Mouse (Mus musculus) liver, embryonic 12.5 days (tissue): ENCODE measurements around the gene Nhp2. TPM values are rescaled to one million over a fixed set of nuclear protein-coding genes. Genes with fewer than 3 reads are reported as not detected.

Source experiments
- ATAC-seq: fragments of 200-750 bp; cut with Nextera tagmentation; 2 replicates; pipeline ENCODE4 v1.8.0; 2017; ENCODE audit warnings: moderate number of reproducible peaks, mild to moderate bottlenecking, moderate library complexity
- H3K27ac ChIP-seq: fragments of 300-500 bp; sonication (generic); 2 replicates; pipeline ENCODE4 v1.5.1; 2016; ENCODE audit warnings: mild to moderate bottlenecking
- H3K27me3 ChIP-seq: fragments of 300-500 bp; sonication (generic); replicated peaks from 2 replicates; pipeline ENCODE4 v1.6.1; 2016; ENCODE audit warnings: mild to moderate bottlenecking, moderate library complexity
- H3K36me3 ChIP-seq: fragments of 300-500 bp; sonication (generic); 2 replicates; pipeline ENCODE4 v1.6.1; 2016; ENCODE audit warnings: mild to moderate bottlenecking, moderate library complexity
- H3K4me1 ChIP-seq: fragments of 300-500 bp; sonication (generic); 2 replicates; pipeline ENCODE4 v1.6.1; 2016
- H3K4me2 ChIP-seq: fragments of 300-500 bp; sonication (generic); 2 replicates; pipeline ENCODE4 v1.6.1; 2016; ENCODE audit warnings: mild to moderate bottlenecking, moderate library complexity
- H3K4me3 ChIP-seq: fragments of 300-500 bp; sonication (generic); 2 replicates; pipeline ENCODE4 v1.5.1; 2016; ENCODE audit warnings: mild to moderate bottlenecking, moderate library complexity
- H3K9ac ChIP-seq: fragments of 300-500 bp; sonication (generic); 2 replicates; pipeline ENCODE4 v1.6.1; 2016; ENCODE audit warnings: mild to moderate bottlenecking, moderate library complexity
- H3K9me3 ChIP-seq: fragments of 300-500 bp; sonication (generic); replicated peaks from 2 replicates; pipeline ENCODE4 v1.6.1; 2016; ENCODE audit warnings: mild to moderate bottlenecking, moderate library complexity
- WGBS: fragments of 180-500 bp; shearing (Covaris S2); methylation state at CpG from one replicate; pipeline ENCODE4 v1.1.7; 2016; ENCODE audit not compliant: insufficient replicate concordance; 5-methylcytosine and 5-hydroxymethylcytosine counted together
- polyA plus RNA-seq: library from polyadenylated mRNA; unstranded; fragments of >200 nt; fragmentation: Nextera tagmentation; extraction: Ambion mirVana; gene quantifications from 2 replicates; pipeline ENCODE4 v1.2.1, GENCODE M21; 2016

Gene Nhp2
- polyA plus RNA-seq, 1 experiment from 2014 or later, result 228 TPM

GRCm38 (mm10) chr11:51640748-51641147 is 21.2 kb downstream of the Nhp2 start:
- 67% methylated on average over 7 of the region's 7 CpGs for WGBS
- Histone ChIP-seq H3K9ac (no peak overlapping the region), H3K27ac (no peak overlapping the region), H3K9me3 (no peaks in the 10 kb centered on the region), H3K4me3 (no peak overlapping the region), H3K27me3 (peaks cover 15% of the 10 kb centered on the region), H3K4me1 (peaks cover 36% of the 10 kb centered on the region), H3K36me3 (peaks cover 2% of the 10 kb centered on the region; the same call in 1 of the 2 replicates), H3K4me2 (no peak overlapping the region)
- no peak for ATAC-seq

- no peak overlapping the region for H3K9ac ChIP-seq
- peaks cover 2% of the 10 kb centered on the region; the same call in 1 of the 2 replicates for H3K36me3 ChIP-seq
- H3K4me3 ChIP-seq, result no peak overlapping the region
- 48% methylated on average over 9 of the region's 9 CpGs for WGBS
- H3K27me3 ChIP-seq, result peaks cover 30% of the 10 kb centered on the region
- H3K9me3 ChIP-seq, result no peaks in the 10 kb centered on the region
- no peak overlapping the region for H3K4me2 ChIP-seq
- ATAC-seq, result no peak
- peaks cover 30% of the 10 kb centered on the region for H3K4me1 ChIP-seq
- H3K27ac ChIP-seq, result no peak overlapping the region
These were observed 23.7 kb downstream of the Nhp2 start for GRCm38 (mm10) chr11:51643202-51643601.

- no peak overlapping the region; the same call in 1 of the 2 replicates for H3K4me2 ChIP-seq
- no peak overlapping the region for H3K9ac ChIP-seq
- H3K36me3 ChIP-seq, result peaks cover 2% of the 10 kb centered on the region; the same call in 1 of the 2 replicates
- no peak overlapping the region for H3K4me3 ChIP-seq
- peaks cover 36% of the 10 kb centered on the region for H3K27me3 ChIP-seq
- H3K9me3 ChIP-seq, result no peaks in the 10 kb centered on the region
- ATAC-seq, result no peak
- peaks cover 28% of the 10 kb centered on the region for H3K4me1 ChIP-seq
- WGBS, result 53% methylated on average over 15 of the region's 15 CpGs
- H3K27ac ChIP-seq, result no peak overlapping the region
These were observed 24.2 kb downstream of the Nhp2 start for GRCm38 (mm10) chr11:51643761-51644160.

- no peak overlapping the region for H3K4me2 ChIP-seq
- H3K27me3 ChIP-seq, result peaks cover 40% of the 10 kb centered on the region
- no peak for ATAC-seq
- 40% methylated on average over 16 of the region's 16 CpGs for WGBS
- H3K36me3 ChIP-seq, result peaks cover 2% of the 10 kb centered on the region; the same call in 1 of the 2 replicates
- H3K4me3 ChIP-seq, result no peak overlapping the region
- H3K4me1 ChIP-seq, result peaks cover 32% of the 10 kb centered on the region
- H3K27ac ChIP-seq, result no peak overlapping the region
- H3K9ac ChIP-seq, result no peak overlapping the region
- H3K9me3 ChIP-seq, result no peaks in the 10 kb centered on the region
These were observed 24.7 kb downstream of the Nhp2 start for GRCm38 (mm10) chr11:51644217-51644616.

DNA sequence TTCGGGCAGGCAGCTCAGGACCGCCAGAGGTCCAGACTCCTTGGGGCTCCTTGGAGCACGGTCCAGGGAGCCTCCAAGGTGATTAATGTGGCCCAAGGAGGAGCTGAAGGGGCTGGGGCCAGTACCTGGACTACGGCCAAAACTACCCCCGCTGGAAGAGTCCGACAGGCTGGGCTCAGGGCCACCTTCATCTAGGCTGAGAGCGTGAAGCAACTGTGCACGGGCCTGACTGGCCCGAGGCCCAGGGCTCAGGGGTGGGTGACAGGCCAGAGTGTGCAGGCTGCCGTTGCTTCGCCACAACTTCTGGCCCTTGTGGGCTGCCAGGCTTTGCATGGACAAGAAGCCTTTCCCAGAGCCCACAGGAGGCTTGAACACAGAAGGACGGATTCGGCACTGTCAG is 25.8 kb downstream of the Nhp2 start:
- Histone ChIP-seq H3K4me2 (no peak overlapping the region), H3K4me1 (peaks cover 43% of the 10 kb centered on the region), H3K27ac (no peak overlapping the region), H3K36me3 (peaks cover 2% of the 10 kb centered on the region; the same call in 1 of the 2 replicates), H3K9ac (no peak overlapping the region), H3K27me3 (peaks cover 51% of the 10 kb centered on the region), H3K9me3 (no peaks in the 10 kb centered on the region), H3K4me3 (no peak overlapping the region)
- ATAC-seq, result no peak
- WGBS, result 83% methylated on average over 13 of the region's 13 CpGs

GRCm38 (mm10) chr11:51646245-51646644 is 26.7 kb downstream of the Nhp2 start:
- Histone ChIP-seq H3K9ac (no peak overlapping the region), H3K27ac (no peak overlapping the region), H3K36me3 (peaks cover 2% of the 10 kb centered on the region; the same call in 1 of the 2 replicates), H3K27me3 (peaks cover 60% of the 10 kb centered on the region), H3K9me3 (no peaks in the 10 kb centered on the region), H3K4me1 (peaks cover 52% of the 10 kb centered on the region), H3K4me3 (no peak overlapping the region), H3K4me2 (no peak overlapping the region)
- no peak for ATAC-seq
- 62% methylated on average over 7 of the region's 7 CpGs for WGBS

DNA sequence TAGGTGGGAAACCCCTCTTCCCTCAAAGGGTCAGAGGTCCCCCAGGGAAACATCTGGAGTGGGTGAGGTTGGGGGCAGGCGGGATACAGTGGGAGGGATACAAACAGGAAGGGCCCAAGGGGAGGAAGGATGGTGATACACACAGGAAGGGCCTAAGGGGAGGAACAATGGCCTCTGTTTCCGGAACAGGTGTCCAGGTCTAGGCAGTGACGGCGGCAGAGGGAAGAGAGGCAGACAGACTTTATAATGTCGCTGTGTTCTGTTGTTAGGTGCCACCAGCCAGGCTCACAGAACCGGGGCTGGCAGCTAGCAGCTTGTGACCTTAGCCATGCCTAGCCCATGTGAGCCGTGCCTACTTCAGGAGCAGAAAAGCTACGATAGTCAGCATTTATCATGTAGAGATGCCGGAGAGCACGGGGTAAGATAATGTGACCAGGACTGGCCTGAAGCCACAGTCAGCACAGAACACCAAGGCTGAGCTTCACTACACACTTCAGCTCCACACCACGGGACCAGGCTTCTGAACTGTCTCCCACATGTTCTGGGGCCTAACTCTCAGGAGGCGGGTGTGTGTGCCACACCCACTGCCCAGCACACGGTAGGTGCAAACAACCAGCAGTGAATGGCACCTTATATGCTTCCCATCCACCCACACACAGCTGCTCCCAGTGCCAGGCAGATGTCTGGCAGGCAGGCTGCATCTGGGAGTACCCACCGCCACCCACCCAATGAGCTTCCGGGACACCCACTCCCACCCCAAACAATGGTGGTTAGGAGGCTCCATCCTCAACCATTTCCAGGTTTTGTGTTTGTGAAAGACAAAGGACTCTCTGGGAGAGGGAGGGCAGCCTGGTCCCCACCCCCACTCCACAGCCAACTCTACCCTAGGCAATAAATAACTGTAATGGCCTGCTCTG is 27.5 kb downstream of the Nhp2 start:
- 38% methylated on average over 15 of the region's 15 CpGs for WGBS
- H3K36me3 ChIP-seq, result peaks cover 2% of the 10 kb centered on the region; the same call in 1 of the 2 replicates

GRCm38 (mm10) chr11:51648566-51648965 is 29.0 kb downstream of the Nhp2 start:
- Histone ChIP-seq H3K4me2 (peak overlapping the region; percentile 89), H3K9me3 (no peaks in the 10 kb centered on the region), H3K9ac (0 out of 2 replicates have a peak overlapping the region, but pooled peaks have one; percentile 4), H3K4me1 (peaks cover 46% of the 10 kb centered on the region), H3K4me3 (no peak overlapping the region), H3K27me3 (peaks cover 75% of the 10 kb centered on the region), H3K36me3 (no peaks in the 10 kb centered on the region; the same call in 1 of the 2 replicates), H3K27ac (no peak overlapping the region)
- ATAC-seq, result no peak
- 36% methylated on average over 3 of the region's 3 CpGs for WGBS

More for the DNA sequence above, 27.5 kb downstream of the Nhp2 start:
- peaks cover 68% of the 10 kb centered on the region for H3K27me3 ChIP-seq
- 0 out of 2 replicates have a peak overlapping the region, but pooled peaks have one; percentile 1 for H3K27ac ChIP-seq
- no peak overlapping the region for H3K4me2 ChIP-seq
- H3K4me1 ChIP-seq, result peaks cover 52% of the 10 kb centered on the region
- no peak for ATAC-seq
- H3K9ac ChIP-seq, result no peak overlapping the region
- H3K4me3 ChIP-seq, result no peak overlapping the region
- H3K9me3 ChIP-seq, result no peaks in the 10 kb centered on the region

- H3K4me3 ChIP-seq, result peak overlapping the region; percentile 63
- 32% methylated on average over 11 of the region's 11 CpGs for WGBS
- peaks cover 41% of the 10 kb centered on the region for H3K4me1 ChIP-seq
- no peaks in the 10 kb centered on the region for H3K36me3 ChIP-seq
- H3K4me2 ChIP-seq, result peak overlapping the region; percentile 89
- no peak for ATAC-seq
- peak overlapping the region; percentile 54 for H3K9ac ChIP-seq
- no peaks in the 10 kb centered on the region for H3K9me3 ChIP-seq
- no peak overlapping the region for H3K27ac ChIP-seq
- peaks cover 73% of the 10 kb centered on the region for H3K27me3 ChIP-seq
These were observed 29.8 kb downstream of the Nhp2 start for GRCm38 (mm10) chr11:51649111-51649888.

DNA sequence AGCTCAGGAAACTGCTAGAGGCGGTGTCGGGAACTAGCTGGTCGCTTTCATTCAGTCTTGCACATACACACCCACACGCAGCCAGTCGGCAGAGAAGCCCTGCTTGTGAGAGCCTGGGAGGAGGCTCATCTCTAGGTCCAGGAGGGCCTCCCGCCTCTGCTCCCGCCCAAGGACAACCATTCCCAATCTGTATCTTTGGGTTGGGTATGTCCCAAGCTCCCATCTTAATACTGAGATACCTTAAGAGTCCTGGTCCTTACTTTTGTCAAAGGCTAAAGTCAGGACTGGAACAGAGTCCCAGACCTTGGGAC is 30.3 kb downstream of the Nhp2 start:
- Histone ChIP-seq H3K36me3 (no peaks in the 10 kb centered on the region), H3K4me3 (peak overlapping the region; percentile 63), H3K27ac (no peak overlapping the region), H3K9ac (peak overlapping the region; percentile 54), H3K9me3 (no peaks in the 10 kb centered on the region), H3K4me1 (peaks cover 41% of the 10 kb centered on the region), H3K27me3 (peaks cover 73% of the 10 kb centered on the region), H3K4me2 (peak overlapping the region; percentile 89)
- WGBS, result 2% methylated on average over 7 of the region's 7 CpGs
- ATAC-seq, result no peak

- peak overlapping the region; percentile 89 for H3K4me2 ChIP-seq
- H3K4me1 ChIP-seq, result peaks cover 41% of the 10 kb centered on the region
- H3K36me3 ChIP-seq, result no peaks in the 10 kb centered on the region
- ATAC-seq, result no peak
- no peaks in the 10 kb centered on the region for H3K9me3 ChIP-seq
- no peak overlapping the region for H3K27ac ChIP-seq
- peak overlapping the region; percentile 54 for H3K9ac ChIP-seq
- peaks cover 73% of the 10 kb centered on the region for H3K27me3 ChIP-seq
- peak overlapping the region; percentile 63 for H3K4me3 ChIP-seq
- 1% methylated on average over 30 of the region's 30 CpGs for whole genome bisulfite sequencing
These were observed 30.7 kb downstream of the Nhp2 start for GRCm38 (mm10) chr11:51650261-51650660.
